Mouse (Mus musculus) embryonic fibroblast, embryonic 13.5 days (primary cell): ENCODE data around the gene Atp6v0d1.

Experiments used
- CTCF ChIP-seq: IDR thresholded peaks from 2 replicates; pipeline ENCODE4 v1.5.1; 2011; ENCODE audit warnings: mild to moderate bottlenecking, control low read depth, low read length, moderate library complexity, borderline replicate concordance; ENCODE audit not compliant: insufficient read depth
- POLR2A ChIP-seq: IDR thresholded peaks from 2 replicates; pipeline ENCODE4 v1.6.1; 2011; ENCODE audit warnings: low read depth, mild to moderate bottlenecking, control low read depth, low read length, moderate library complexity

- no peak for TF ChIP-seq CTCF
- no peak for TF ChIP-seq POLR2A
Observed at GRCm38 (mm10) chr8:105509997-105510735, 55.7 kb downstream of the Atp6v0d1 start.
